Mouse (Mus musculus): Measurements from ENCODE around the gene Atf7ip. TPM values are rescaled to one million over a fixed set of nuclear protein-coding genes. Genes with fewer than 3 reads are reported as not detected.
"Not testable (repeated sequence)": the region's sequence is repeated elsewhere in the genome, so short reads cannot be mapped to it uniquely, and the experiment has no call there.

Gene Atf7ip
- total RNA-seq (2014; rRNA removed) (14.8 and 14.9 TPM in 2 replicates), polyA plus RNA-seq (2012; rRNA removed) (5.1 and 5.2 TPM in 2 replicates)

DNA sequence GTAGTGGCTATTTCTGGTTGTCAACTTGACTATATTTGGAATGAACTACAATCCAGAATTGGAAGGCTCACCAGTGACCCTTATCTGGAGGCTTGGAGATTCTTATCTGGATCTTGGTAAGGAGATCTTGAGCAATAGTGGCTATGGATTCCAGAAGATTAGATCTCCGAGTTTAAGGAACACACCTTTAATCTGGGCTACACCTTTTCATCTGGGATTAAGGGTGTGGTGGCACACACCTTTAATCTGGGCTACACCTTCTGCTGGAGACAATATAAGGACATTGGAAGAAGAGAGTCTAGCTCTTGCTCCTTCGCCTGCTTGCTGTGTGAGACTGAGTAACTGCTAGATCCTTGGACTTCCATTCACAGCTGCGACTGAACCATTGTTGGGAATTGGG is at the start of gene Atf7ip:
Atf7ip (plus strand) TSS at position 301 of the 400 bp plus-strand sequence.
- 89% methylated on average over 3 of the region's 3 CpGs for WGBS
- H3K9ac ChIP-seq (ENCODE audit: low read depth, low read length); H3K4me1 ChIP-seq (ENCODE audit: control insufficient read depth, insufficient read depth, low read length); H3K27me3 ChIP-seq (ENCODE audit: control insufficient read depth, insufficient read depth, low read length); DNase-seq (ENCODE audit: extremely low read depth, low read depth, low spot score); H3K4me3 ChIP-seq (ENCODE audit: insufficient read depth, low read depth, low read length); H3K36me3 ChIP-seq (ENCODE audit: control insufficient read depth, insufficient read depth, low read length); H3K79me2 ChIP-seq (ENCODE audit: control insufficient read depth, insufficient read depth, low read length); H3K27ac ChIP-seq (replicated peaks; ENCODE audit: insufficient read depth, low read depth, low read length): not testable (repeated sequence)

DNA sequence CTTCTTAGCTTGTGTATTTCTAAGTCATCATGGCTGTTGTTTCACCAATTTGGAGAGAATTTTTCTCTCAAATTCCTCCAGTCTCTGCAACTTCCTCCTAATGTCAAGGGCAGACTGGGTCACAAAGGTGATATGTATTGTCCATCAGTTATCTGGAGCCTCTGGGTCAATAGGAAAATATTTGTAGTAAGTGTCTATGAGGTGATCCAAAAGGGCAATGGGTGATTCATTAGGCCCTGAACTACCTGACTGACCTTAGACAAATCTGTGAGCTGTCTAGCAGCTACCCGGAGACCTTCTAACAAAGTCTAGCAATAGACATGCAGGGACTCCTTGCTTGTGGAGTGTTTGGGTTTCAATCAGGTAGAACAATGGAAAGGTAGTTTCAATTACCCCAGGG is 49.7 kb upstream of the Atf7ip start:
- Histone ChIP-seq H3K9ac (ENCODE audit: low read depth, low read length) (no peak overlapping the region), H3K27me3 (ENCODE audit: control insufficient read depth, insufficient read depth, low read length) (no peaks in the 10 kb centered on the region), H3K4me3 (ENCODE audit: insufficient read depth, low read depth, low read length) (no peak overlapping the region), H3K79me2 (ENCODE audit: control insufficient read depth, insufficient read depth, low read length) (no peaks in the 10 kb centered on the region), H3K4me1 (ENCODE audit: control insufficient read depth, insufficient read depth, low read length) (peaks cover 8% of the 10 kb centered on the region), H3K36me3 (ENCODE audit: control insufficient read depth, insufficient read depth, low read length) (no peaks in the 10 kb centered on the region), H3K27ac (replicated peaks; ENCODE audit: insufficient read depth, low read depth, low read length) (no peak overlapping the region)
- 21% methylated on average over 1 of the region's 1 CpGs for WGBS
- TF ChIP-seq CTCF (IDR thresholded peaks at IDR 0.05; ENCODE audit: low read depth, low read length) (no peak), POLR2A (IDR thresholded peaks at IDR 0.05; ENCODE audit: extremely low read depth, insufficient read depth, low read length) (no peak)
- peak; percentile 61 for DNase-seq (ENCODE audit: extremely low read depth, low read depth, low spot score)

DNA sequence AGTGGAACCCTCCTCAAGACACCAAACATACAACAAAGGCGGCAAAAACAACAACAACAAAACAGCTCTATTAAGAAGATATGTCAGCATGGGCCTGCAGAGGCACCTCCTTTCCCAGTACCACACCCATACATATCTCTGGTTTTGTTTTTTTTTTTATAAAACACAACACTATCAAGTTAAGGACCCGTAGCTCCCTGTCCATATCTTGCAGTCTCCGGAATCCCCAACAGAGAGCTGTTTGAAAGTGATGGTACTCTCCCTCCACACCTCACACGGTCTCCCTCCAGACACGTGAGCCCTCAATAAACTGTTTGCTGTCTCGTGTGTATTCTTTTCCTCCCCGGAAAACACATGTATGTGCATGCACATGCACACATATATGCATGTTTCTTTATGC is 46.8 kb upstream of the Atf7ip start:
- DNase-seq (ENCODE audit: extremely low read depth, low read depth, low spot score) = no peak
- Histone ChIP-seq H3K4me3 (ENCODE audit: insufficient read depth, low read depth, low read length) (no peak overlapping the region), H3K9ac (ENCODE audit: low read depth, low read length) (no peak overlapping the region), H3K36me3 (ENCODE audit: control insufficient read depth, insufficient read depth, low read length) (no peaks in the 10 kb centered on the region), H3K27me3 (ENCODE audit: control insufficient read depth, insufficient read depth, low read length) (no peaks in the 10 kb centered on the region), H3K79me2 (ENCODE audit: control insufficient read depth, insufficient read depth, low read length) (no peaks in the 10 kb centered on the region), H3K4me1 (ENCODE audit: control insufficient read depth, insufficient read depth, low read length) (peaks cover 17% of the 10 kb centered on the region), H3K27ac (replicated peaks; ENCODE audit: insufficient read depth, low read depth, low read length) (no peak overlapping the region)
- TF ChIP-seq POLR2A (IDR thresholded peaks at IDR 0.05; ENCODE audit: extremely low read depth, insufficient read depth, low read length) = no peak
- WGBS = 94% methylated on average over 7 of the region's 7 CpGs

DNA sequence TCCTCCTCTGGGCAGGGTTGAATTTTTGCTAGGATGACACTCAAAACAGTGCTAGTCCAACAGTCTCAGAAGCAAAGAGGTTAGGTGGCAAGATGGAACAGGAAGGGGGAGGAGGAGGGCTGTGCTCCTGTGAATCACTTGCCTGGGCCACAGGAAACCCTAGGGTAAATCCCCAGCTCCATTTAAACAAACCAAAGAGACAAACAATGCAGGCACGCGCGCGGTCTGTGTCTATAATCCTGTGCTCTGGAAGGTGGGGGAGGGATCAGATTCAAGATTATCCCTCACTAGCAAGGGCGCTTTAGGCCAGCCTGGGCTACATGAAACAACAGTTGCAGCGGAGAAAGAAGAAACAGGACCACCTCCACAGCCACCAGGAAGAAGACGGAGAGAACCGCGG is 42.5 kb upstream of the Atf7ip start:
- no peaks in the 10 kb centered on the region for H3K27me3 ChIP-seq (ENCODE audit: control insufficient read depth, insufficient read depth, low read length)
- 51% methylated on average over 9 of the region's 9 CpGs for WGBS
- H3K27ac ChIP-seq (replicated peaks; ENCODE audit: insufficient read depth, low read depth, low read length) = peak overlapping the region; percentile 56
- no peak for DNase-seq (ENCODE audit: extremely low read depth, low read depth, low spot score)
- peaks cover 20% of the 10 kb centered on the region for H3K4me1 ChIP-seq (ENCODE audit: control insufficient read depth, insufficient read depth, low read length)
- no peaks in the 10 kb centered on the region for H3K79me2 ChIP-seq (ENCODE audit: control insufficient read depth, insufficient read depth, low read length)
- no peak overlapping the region for H3K4me3 ChIP-seq (ENCODE audit: insufficient read depth, low read depth, low read length)
- no peaks in the 10 kb centered on the region for H3K36me3 ChIP-seq (ENCODE audit: control insufficient read depth, insufficient read depth, low read length)
- peak overlapping the region; percentile 9; the same call in 1 of the 2 replicates for H3K9ac ChIP-seq (ENCODE audit: low read depth, low read length)
- TF ChIP-seq CTCF (IDR thresholded peaks at IDR 0.05; ENCODE audit: low read depth, low read length) = no peak
- TF ChIP-seq POLR2A (IDR thresholded peaks at IDR 0.05; ENCODE audit: extremely low read depth, insufficient read depth, low read length) = no peak

DNA sequence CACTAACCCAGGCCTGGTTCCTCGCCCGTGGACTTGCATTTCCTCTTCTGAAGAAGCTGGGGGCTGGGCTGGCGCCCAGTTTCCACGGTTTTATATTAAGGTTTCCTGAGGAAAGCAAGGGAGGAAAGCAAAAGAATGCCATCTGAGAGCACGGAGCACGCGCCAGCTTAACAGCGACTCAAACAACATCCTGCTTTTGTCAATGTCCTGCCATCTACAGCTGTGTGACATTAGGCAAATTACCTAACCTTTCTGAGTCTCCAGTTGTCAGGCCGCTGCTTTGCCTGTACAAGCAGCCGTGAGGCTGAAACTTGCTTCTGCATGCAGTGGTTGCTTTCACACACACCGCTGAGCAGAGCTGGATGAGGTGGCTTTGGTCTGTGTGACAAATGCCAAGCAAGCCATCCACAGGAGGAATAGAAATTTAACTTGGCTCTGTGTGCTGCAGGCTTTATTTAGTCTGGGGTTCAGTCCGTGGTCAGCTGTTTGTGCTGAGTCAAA is 41.8 kb upstream of the Atf7ip start:
- H3K27me3 ChIP-seq (ENCODE audit: control insufficient read depth, insufficient read depth, low read length) = no peaks in the 10 kb centered on the region
- no peak overlapping the region for H3K4me3 ChIP-seq (ENCODE audit: insufficient read depth, low read depth, low read length)
- H3K27ac ChIP-seq (replicated peaks; ENCODE audit: insufficient read depth, low read depth, low read length) = peak overlapping the region; percentile 56
- no peaks in the 10 kb centered on the region for H3K79me2 ChIP-seq (ENCODE audit: control insufficient read depth, insufficient read depth, low read length)
- peaks cover 25% of the 10 kb centered on the region for H3K4me1 ChIP-seq (ENCODE audit: control insufficient read depth, insufficient read depth, low read length)
- TF ChIP-seq POLR2A (IDR thresholded peaks at IDR 0.05; ENCODE audit: extremely low read depth, insufficient read depth, low read length) (no peak), CTCF (IDR thresholded peaks at IDR 0.05; ENCODE audit: low read depth, low read length) (no peak)
- DNase-seq (ENCODE audit: extremely low read depth, low read depth, low spot score) = peak; percentile 88
- H3K9ac ChIP-seq (ENCODE audit: low read depth, low read length) = peak overlapping the region; percentile 7
- 28% methylated on average over 12 of the region's 12 CpGs for WGBS
- H3K36me3 ChIP-seq (ENCODE audit: control insufficient read depth, insufficient read depth, low read length) = no peaks in the 10 kb centered on the region

DNA sequence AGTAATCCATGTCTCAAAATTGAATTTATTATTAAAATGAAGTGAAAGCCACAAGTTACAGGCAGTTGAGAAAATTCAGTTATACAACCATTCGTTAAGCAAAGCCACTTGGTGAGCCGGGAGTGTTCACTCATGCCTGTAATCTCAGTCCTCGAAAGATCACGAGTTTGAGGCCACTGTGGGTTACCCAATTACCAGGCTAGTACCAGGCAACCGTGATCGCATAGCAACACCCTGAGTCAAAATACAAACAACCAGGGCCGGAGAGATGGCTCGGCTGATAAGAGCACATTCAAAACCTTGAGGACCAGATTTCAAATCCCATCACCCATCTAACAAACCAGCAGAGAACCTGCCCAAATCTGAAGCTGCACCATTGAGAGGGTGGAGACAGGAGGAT is 40.9 kb upstream of the Atf7ip start:
- Histone ChIP-seq H3K4me1 (ENCODE audit: control insufficient read depth, insufficient read depth, low read length) (peaks cover 31% of the 10 kb centered on the region), H3K27ac (replicated peaks; ENCODE audit: insufficient read depth, low read depth, low read length) (peak overlapping the region; percentile 22), H3K4me3 (ENCODE audit: insufficient read depth, low read depth, low read length) (no peak overlapping the region), H3K27me3 (ENCODE audit: control insufficient read depth, insufficient read depth, low read length) (no peaks in the 10 kb centered on the region), H3K36me3 (ENCODE audit: control insufficient read depth, insufficient read depth, low read length) (no peaks in the 10 kb centered on the region), H3K79me2 (ENCODE audit: control insufficient read depth, insufficient read depth, low read length) (no peaks in the 10 kb centered on the region), H3K9ac (ENCODE audit: low read depth, low read length) (no peak overlapping the region)
- DNase-seq (ENCODE audit: extremely low read depth, low read depth, low spot score) = peak; percentile 72
- 22% methylated on average over 8 of the region's 8 CpGs for WGBS
- TF ChIP-seq POLR2A (IDR thresholded peaks at IDR 0.05; ENCODE audit: extremely low read depth, insufficient read depth, low read length) (no peak), CTCF (IDR thresholded peaks at IDR 0.05; ENCODE audit: low read depth, low read length) (no peak)
